Mouse (Mus musculus): Measurements from ENCODE around the gene Lpcat2b. TPM values are rescaled to one million over a fixed set of nuclear protein-coding genes. Genes with fewer than 3 reads are reported as not detected.

Lpcat2b gene
- not detected for polyA plus RNA-seq (2015; fragmentation: Illumina TruSeq; extraction: RNeasy Lipid Tissue Mini Kit (QIAGEN cat#74804); ENCODE audit: insufficient read depth, low read depth, low replicate concordance)

GRCm38 (mm10) chr5:107431249-107431648, at the start of gene Lpcat2b:
Gene Lpcat2b (plus strand): TSS chr5:107431549.

GRCm38 (mm10) chr5:107402436-107402835, 28.9 kb upstream of the Lpcat2b start, which contains the start of gene Ephx4:
Gene Ephx4 (plus strand): TSS chr5:107402736.

GRCm38 (mm10) chr5:107437464-107438281, 6.3 kb downstream of the Lpcat2b start, which contains the start of gene Btbd8:
Gene Btbd8 (plus strand): TSS chr5:107437997.

Other genes with a start within 250 kb of the Lpcat2b start
- 10.5 TPM for gene Tgfbr3, start 141.9 kb upstream of the Lpcat2b start, polyA plus RNA-seq (2015; fragmentation: Illumina TruSeq; extraction: RNeasy Lipid Tissue Mini Kit (QIAGEN cat#74804); ENCODE audit: insufficient read depth, low read depth, low replicate concordance)
- 0.90 TPM for gene Brdt, start 100.4 kb upstream of the Lpcat2b start, polyA plus RNA-seq (2015; fragmentation: Illumina TruSeq; extraction: RNeasy Lipid Tissue Mini Kit (QIAGEN cat#74804); ENCODE audit: insufficient read depth, low read depth, low replicate concordance)
- gene Ephx4, start 28.8 kb upstream of the Lpcat2b start, polyA plus RNA-seq (2015; fragmentation: Illumina TruSeq; extraction: RNeasy Lipid Tissue Mini Kit (QIAGEN cat#74804); ENCODE audit: insufficient read depth, low read depth, low replicate concordance) = not detected
- 1.7 TPM for gene Btbd8, start 6.4 kb downstream of the Lpcat2b start, polyA plus RNA-seq (2015; fragmentation: Illumina TruSeq; extraction: RNeasy Lipid Tissue Mini Kit (QIAGEN cat#74804); ENCODE audit: insufficient read depth, low read depth, low replicate concordance)
- not detected for gene Gm42669, start 76.1 kb downstream of the Lpcat2b start, polyA plus RNA-seq (2015; fragmentation: Illumina TruSeq; extraction: RNeasy Lipid Tissue Mini Kit (QIAGEN cat#74804); ENCODE audit: insufficient read depth, low read depth, low replicate concordance)
- not detected for gene 1700028K03Rik, start 103.2 kb downstream of the Lpcat2b start, polyA plus RNA-seq (2015; fragmentation: Illumina TruSeq; extraction: RNeasy Lipid Tissue Mini Kit (QIAGEN cat#74804); ENCODE audit: insufficient read depth, low read depth, low replicate concordance)
- gene Rpap2, start 165.8 kb downstream of the Lpcat2b start, polyA plus RNA-seq (2015; fragmentation: Illumina TruSeq; extraction: RNeasy Lipid Tissue Mini Kit (QIAGEN cat#74804); ENCODE audit: insufficient read depth, low read depth, low replicate concordance) = 6.6 TPM
- gene Glmn, start 166.3 kb downstream of the Lpcat2b start, polyA plus RNA-seq (2015; fragmentation: Illumina TruSeq; extraction: RNeasy Lipid Tissue Mini Kit (QIAGEN cat#74804); ENCODE audit: insufficient read depth, low read depth, low replicate concordance) = 1.9 TPM

Measured in pancreas, adult 10 weeks (tissue).